Mouse (Mus musculus): ENCODE results near the gene Trank1.

DNA sequence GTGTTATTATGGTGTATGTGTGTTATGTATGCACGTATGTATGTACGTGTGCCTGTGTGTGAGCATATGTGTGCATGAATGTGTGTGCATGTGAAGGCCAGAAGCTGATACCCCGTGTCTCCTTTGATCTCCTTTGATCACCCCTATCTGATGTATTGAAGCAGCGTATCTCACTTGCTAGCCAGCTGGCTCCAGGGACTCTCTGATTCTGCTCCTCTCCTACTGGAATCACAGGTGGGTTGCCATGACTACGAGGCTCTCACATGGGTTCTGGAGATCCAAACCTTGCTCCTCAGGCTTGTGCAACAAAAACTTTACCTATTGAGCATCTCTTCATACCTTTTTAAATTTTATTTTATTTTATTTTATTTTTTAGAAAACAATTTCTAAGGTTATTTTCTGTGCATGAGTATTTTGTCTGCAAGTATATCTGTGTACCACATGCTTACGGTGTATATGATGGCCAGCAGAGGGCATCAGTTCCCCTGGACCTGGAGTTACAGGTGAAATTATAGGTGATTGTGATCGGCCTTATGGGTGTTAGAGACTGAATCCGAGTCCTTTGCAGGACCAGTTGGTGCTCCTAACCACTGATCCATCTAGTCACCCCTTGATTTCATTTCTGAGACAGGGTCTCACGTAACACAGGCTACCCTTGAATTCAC, 116.5 kb downstream of the Trank1 start:
- no peak for TF ChIP-seq EP300 (IDR thresholded peaks at IDR 0.05; ENCODE audit: insufficient read depth, low read depth, low read length)
- TF ChIP-seq POLR2A (IDR thresholded peaks at IDR 0.05; ENCODE audit: insufficient read depth, low read depth, low read length) = no peak
- TF ChIP-seq CTCF (IDR thresholded peaks at IDR 0.05) = peak; percentile 29

All from heart, adult 2 months (tissue).